Mouse (Mus musculus): Measurements from ENCODE around the gene Gjb2. TPM values are rescaled to one million over a fixed set of nuclear protein-coding genes. Genes with fewer than 3 reads are reported as not detected.

Gjb2 gene
- 90.0 and 124 TPM in 2 replicates for total RNA-seq (2014; rRNA removed)
- polyA plus RNA-seq (2012; rRNA removed): 177 and 208 TPM in 2 replicates

DNA sequence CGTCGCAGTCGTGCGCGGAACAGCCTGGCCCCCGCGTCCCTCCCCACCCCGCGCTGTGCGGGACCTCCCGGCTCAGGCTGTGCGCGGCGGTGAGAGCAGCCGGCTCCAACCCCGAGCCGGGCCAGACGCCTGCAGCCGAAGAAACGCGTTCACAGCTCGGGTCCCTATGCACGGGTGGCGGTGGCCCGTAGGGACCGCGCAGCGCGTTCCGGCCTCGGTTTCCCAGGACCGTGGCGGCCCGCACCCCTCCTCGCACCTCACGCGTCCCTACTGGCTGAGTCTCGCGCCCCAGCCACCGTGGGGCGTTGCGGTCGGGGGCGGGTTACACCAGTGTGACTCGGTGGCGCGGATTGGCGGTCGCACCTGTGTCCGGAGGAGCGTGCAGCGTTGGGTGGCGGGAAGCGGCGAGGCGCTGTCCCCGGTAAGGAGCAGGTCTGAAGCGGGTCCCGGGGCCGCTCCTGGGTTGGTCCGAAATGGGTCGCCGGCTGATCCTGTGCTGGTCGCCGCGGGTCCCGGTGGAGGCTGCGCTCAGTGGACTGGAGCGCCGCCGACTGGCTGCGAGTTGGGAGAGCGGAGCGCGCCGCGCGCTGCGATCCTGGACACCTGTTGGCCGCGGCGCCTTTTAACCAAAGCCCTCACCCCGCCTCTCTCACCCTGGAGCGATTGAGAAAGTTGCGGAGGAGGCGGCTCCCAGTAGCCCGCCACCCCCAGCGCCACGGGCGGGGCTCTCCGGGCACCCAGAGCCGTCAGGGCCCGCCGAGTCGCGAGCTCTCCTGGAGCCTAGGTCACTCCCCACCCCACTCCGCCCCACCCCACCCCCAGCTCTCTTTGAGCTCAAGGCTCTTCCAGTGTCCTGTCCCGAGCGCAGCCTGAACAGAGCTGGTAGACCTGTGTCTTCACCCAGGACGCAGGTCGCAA, at the start of gene Gjb2:
Gene Gjb2 (minus strand): TSS at position 597 of the 918 bp plus-strand sequence.
- peak; percentile 98 for TF ChIP-seq POLR2A (IDR thresholded peaks at IDR 0.05; ENCODE audit: extremely low read depth, insufficient read depth, low read length)
- 0 out of 2 replicates have a peak, but pooled peaks have one; percentile 33 for TF ChIP-seq CTCF (IDR thresholded peaks at IDR 0.05; ENCODE audit: low read depth, low read length)
- under 1% methylated on average over 94 of the region's 101 CpGs for WGBS
- Histone ChIP-seq H3K79me2 (ENCODE audit: control insufficient read depth, insufficient read depth, low read length) (peaks cover 8% of the 10 kb centered on the region), H3K9ac (ENCODE audit: low read depth, low read length) (peak within 1 kb of the TSS; percentile 99), H3K27ac (replicated peaks; ENCODE audit: insufficient read depth, low read depth, low read length) (peak within 1 kb of the TSS; percentile 97), H3K4me1 (ENCODE audit: control insufficient read depth, insufficient read depth, low read length) (peaks cover 19% of the 10 kb centered on the region), H3K4me3 (ENCODE audit: insufficient read depth, low read depth, low read length) (peak within 1 kb of the TSS; percentile 96), H3K36me3 (ENCODE audit: control insufficient read depth, insufficient read depth, low read length) (peaks cover 13% of the 10 kb centered on the region; the same call in 1 of the 2 replicates), H3K27me3 (ENCODE audit: control insufficient read depth, insufficient read depth, low read length) (no peaks in the 10 kb centered on the region)
- DNase-seq (ENCODE audit: extremely low read depth, low read depth, low spot score): peak; percentile 86

GRCm38 (mm10) chr14:57145741-57146140, 41.2 kb upstream of the Gjb2 start:
- no peak for DNase-seq (ENCODE audit: extremely low read depth, low read depth, low spot score)
- Histone ChIP-seq H3K27ac (replicated peaks; ENCODE audit: insufficient read depth, low read depth, low read length) (no peak overlapping the region), H3K79me2 (ENCODE audit: control insufficient read depth, insufficient read depth, low read length) (no peaks in the 10 kb centered on the region), H3K36me3 (ENCODE audit: control insufficient read depth, insufficient read depth, low read length) (no peaks in the 10 kb centered on the region), H3K9ac (ENCODE audit: low read depth, low read length) (no peak overlapping the region), H3K4me3 (ENCODE audit: insufficient read depth, low read depth, low read length) (no peak overlapping the region), H3K27me3 (ENCODE audit: control insufficient read depth, insufficient read depth, low read length) (no peaks in the 10 kb centered on the region; the same call in 1 of the 2 replicates), H3K4me1 (ENCODE audit: control insufficient read depth, insufficient read depth, low read length) (no peaks in the 10 kb centered on the region)
- WGBS: 54% methylated on average over 4 of the region's 4 CpGs
- TF ChIP-seq POLR2A (IDR thresholded peaks at IDR 0.05; ENCODE audit: extremely low read depth, insufficient read depth, low read length) (no peak), CTCF (IDR thresholded peaks at IDR 0.05; ENCODE audit: low read depth, low read length) (no peak)

- Histone ChIP-seq H3K79me2 (ENCODE audit: control insufficient read depth, insufficient read depth, low read length) (no peaks in the 10 kb centered on the region), H3K27ac (replicated peaks; ENCODE audit: insufficient read depth, low read depth, low read length) (no peak overlapping the region), H3K36me3 (ENCODE audit: control insufficient read depth, insufficient read depth, low read length) (no peaks in the 10 kb centered on the region), H3K9ac (ENCODE audit: low read depth, low read length) (no peak overlapping the region), H3K4me1 (ENCODE audit: control insufficient read depth, insufficient read depth, low read length) (no peaks in the 10 kb centered on the region), H3K4me3 (ENCODE audit: insufficient read depth, low read depth, low read length) (no peak overlapping the region), H3K27me3 (ENCODE audit: control insufficient read depth, insufficient read depth, low read length) (peaks cover 15% of the 10 kb centered on the region)
- WGBS: 78% methylated on average over 8 of the region's 8 CpGs
- DNase-seq (ENCODE audit: extremely low read depth, low read depth, low spot score): no peak
- TF ChIP-seq POLR2A (IDR thresholded peaks at IDR 0.05; ENCODE audit: extremely low read depth, insufficient read depth, low read length) (no peak), CTCF (IDR thresholded peaks at IDR 0.05; ENCODE audit: low read depth, low read length) (no peak)
These were observed 30.8 kb upstream of the Gjb2 start for GRCm38 (mm10) chr14:57135265-57135664.

DNA sequence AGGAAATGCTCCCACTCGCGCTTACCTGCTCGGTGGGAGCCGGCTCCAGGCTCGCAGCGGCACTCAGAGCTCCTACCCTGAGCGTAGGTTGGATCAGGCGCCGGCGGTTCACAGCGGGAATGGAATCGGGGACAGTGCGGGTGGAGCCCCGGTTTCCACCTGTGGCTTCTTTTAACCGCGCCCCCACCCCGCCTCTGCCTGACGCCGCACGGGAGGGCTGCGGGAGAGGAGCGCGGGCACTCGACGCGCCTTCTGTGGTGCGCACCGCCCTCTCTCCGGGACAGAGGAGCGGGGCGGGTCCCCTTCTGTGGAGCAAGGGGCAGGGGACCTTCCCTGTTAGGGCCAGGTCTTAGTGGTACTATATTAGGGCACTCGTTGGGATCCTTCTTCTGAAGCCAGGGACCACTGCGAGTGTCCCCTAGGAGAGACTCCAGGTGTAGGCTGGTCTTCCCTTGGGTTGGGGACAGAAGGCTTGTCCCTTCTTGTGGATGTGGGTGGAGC, 28.7 kb upstream of the Gjb2 start, which contains the start of gene Gjb6:
Gene Gjb6 (minus strand): TSS at position 451 of the 501 bp plus-strand sequence.
- H3K9ac ChIP-seq (ENCODE audit: low read depth, low read length): no peak within 1 kb of the TSS
- H3K27me3 ChIP-seq (ENCODE audit: control insufficient read depth, insufficient read depth, low read length): peaks cover 15% of the 10 kb centered on the region
- no peak for DNase-seq (ENCODE audit: extremely low read depth, low read depth, low spot score)
- no peak within 1 kb of the TSS for H3K27ac ChIP-seq (replicated peaks; ENCODE audit: insufficient read depth, low read depth, low read length)
- TF ChIP-seq POLR2A (IDR thresholded peaks at IDR 0.05; ENCODE audit: extremely low read depth, insufficient read depth, low read length) (no peak), CTCF (IDR thresholded peaks at IDR 0.05; ENCODE audit: low read depth, low read length) (no peak)
- H3K36me3 ChIP-seq (ENCODE audit: control insufficient read depth, insufficient read depth, low read length): no peaks in the 10 kb centered on the region
- H3K79me2 ChIP-seq (ENCODE audit: control insufficient read depth, insufficient read depth, low read length): no peaks in the 10 kb centered on the region
- no peaks in the 10 kb centered on the region for H3K4me1 ChIP-seq (ENCODE audit: control insufficient read depth, insufficient read depth, low read length)
- 2% methylated on average over 33 of the region's 33 CpGs for WGBS
- no peak within 1 kb of the TSS for H3K4me3 ChIP-seq (ENCODE audit: insufficient read depth, low read depth, low read length)

- Histone ChIP-seq H3K4me1 (ENCODE audit: control insufficient read depth, insufficient read depth, low read length) (no peaks in the 10 kb centered on the region), H3K9ac (ENCODE audit: low read depth, low read length) (no peak overlapping the region), H3K36me3 (ENCODE audit: control insufficient read depth, insufficient read depth, low read length) (no peaks in the 10 kb centered on the region), H3K27me3 (ENCODE audit: control insufficient read depth, insufficient read depth, low read length) (no peaks in the 10 kb centered on the region), H3K27ac (replicated peaks; ENCODE audit: insufficient read depth, low read depth, low read length) (no peak overlapping the region), H3K4me3 (ENCODE audit: insufficient read depth, low read depth, low read length) (no peak overlapping the region), H3K79me2 (ENCODE audit: control insufficient read depth, insufficient read depth, low read length) (no peaks in the 10 kb centered on the region)
- WGBS: 75% methylated on average over 4 of the region's 4 CpGs
- TF ChIP-seq POLR2A (IDR thresholded peaks at IDR 0.05; ENCODE audit: extremely low read depth, insufficient read depth, low read length): no peak
- TF ChIP-seq CTCF (IDR thresholded peaks at IDR 0.05; ENCODE audit: low read depth, low read length): no peak
- no peak for DNase-seq (ENCODE audit: extremely low read depth, low read depth, low spot score)
These were observed 22.9 kb upstream of the Gjb2 start for GRCm38 (mm10) chr14:57127383-57127782.
